ENCODE assay signal across 8 mouse cellular contexts in genomic region chr2:164912151-164912550, GRCm38 (mm10). TPM values are rescaled to one million over a fixed set of nuclear protein-coding genes. Genes with fewer than 3 reads are reported as not detected.
DNase-seq lines count a peak whose midpoint lies in the region; ATAC-seq and TF ChIP-seq lines count a peak whose summit lies in the region.

No protein-coding gene starts in this region.

- H3K9me3 ChIP-seq in lung, embryonic 16.5 days (ENCODE audit: control insufficient read depth, low read length), result no peaks in the 10 kb centered on the region; the same call in 1 of the 2 replicates

- H3K9ac ChIP-seq in lung, embryonic 16.5 days (ENCODE audit: low read length), result peak overlapping the region; percentile 96

- peak; percentile 30 to 40 for DNase-seq in kidney, adult 8-10 months
- DNase-seq in kidney, adult 9 months, result no peak
- peak; percentile 75 to 77 for DNase-seq in heart, adult 9 months (ENCODE audit: low spot score in 2 of 2)
- DNase-seq in large intestine, adult 2 months (ENCODE audit: low read depth, low spot score), result peak; percentile 33
- DNase-seq in right cerebral cortex, postnatal 10 days (ENCODE audit: low spot score in 2 of 2), result peak; percentile 69 to 88
- no peak for DNase-seq in spleen, postnatal 10 days (ENCODE audit: low spot score in 2 of 2)

- no peaks in the 10 kb centered on the region for H3K27me3 ChIP-seq in lung, embryonic 16.5 days (ENCODE audit: control insufficient read depth, insufficient read depth, low read depth, low read length)

- H3K36me3 ChIP-seq in lung, embryonic 16.5 days (ENCODE audit: control insufficient read depth, insufficient read depth, low read length), result peaks cover 22% of the 10 kb centered on the region

- no peak for TF ChIP-seq CTCF in bone marrow macrophage, adult 2 months (IDR thresholded peaks at IDR 0.05; ENCODE audit: low read depth, low read length)

- TF ChIP-seq POLR2A in bone marrow macrophage, adult 2 months (IDR thresholded peaks at IDR 0.05; ENCODE audit: borderline replicate concordance, low read depth, low read length), result no peak

- peak; percentile 18 for ATAC-seq in lung, embryonic 16.5 days (ENCODE audit: low read depth)

- peak overlapping the region; percentile 93 for H3K27ac ChIP-seq in bone marrow macrophage, adult 2 months (ENCODE audit: insufficient read depth, low read depth, low read length)
- peak overlapping the region; percentile 99 for H3K27ac ChIP-seq in lung, embryonic 16.5 days (ENCODE audit: low read length)

- peak overlapping the region; percentile 63 for H3K4me2 ChIP-seq in lung, embryonic 16.5 days (ENCODE audit: low read depth, low read length)

- peaks cover 32% of the 10 kb centered on the region for H3K4me1 ChIP-seq in bone marrow macrophage, adult 2 months (ENCODE audit: control insufficient read depth, insufficient read depth, low read length)
- H3K4me1 ChIP-seq in lung, embryonic 16.5 days (replicated peaks; ENCODE audit: control insufficient read depth, insufficient read depth, low read length), result peaks cover 16% of the 10 kb centered on the region

- H3K4me3 ChIP-seq in bone marrow macrophage, adult 2 months (ENCODE audit: insufficient read depth, low read length), result peak overlapping the region; percentile 95
- peak overlapping the region; percentile 78 for H3K4me3 ChIP-seq in lung, embryonic 16.5 days (ENCODE audit: low read length)

- WGBS in large intestine, adult 2 months, result 2% methylated on average over 12 of the region's 12 CpGs
- 7% methylated on average over 12 of the region's 12 CpGs for WGBS in lung, embryonic 16.5 days

RNA-seq across cellular contexts. Expression of gene Zfp335, which starts 0.6 kb away (rescaled TPM):
- 14.0 and 14.5 TPM in 2 replicates for polyA plus RNA-seq in bone marrow macrophage, adult 2 months (2012; ENCODE audit: insufficient read depth, insufficient read length, missing spikeins)
- 18.5 and 26.1 TPM in 2 replicates for polyA plus RNA-seq in large intestine, adult 2 months (2012; rRNA removed)
- polyA plus RNA-seq in lung, embryonic 16.5 days (2015; fragmentation: Nextera tagmentation; extraction: Ambion mirVana), result 14.3 and 14.6 TPM in 2 replicates

RNA-seq across cellular contexts. Expression of gene Mmp9, which starts 28.4 kb away (rescaled TPM):
- polyA plus RNA-seq in bone marrow macrophage, adult 2 months (2012; ENCODE audit: insufficient read depth, insufficient read length, missing spikeins), result 0.70 and 1.4 TPM in 2 replicates
- polyA plus RNA-seq in large intestine, adult 2 months (2012; rRNA removed), result 6.9 and 21.8 TPM in 2 replicates
- polyA plus RNA-seq in lung, embryonic 16.5 days (2015; fragmentation: Nextera tagmentation; extraction: Ambion mirVana), result 2.0 and 7.8 TPM in 2 replicates

RNA-seq across cellular contexts. Expression of gene Pcif1, which starts 33.0 kb away (rescaled TPM):
- polyA plus RNA-seq in bone marrow macrophage, adult 2 months (2012; ENCODE audit: insufficient read depth, insufficient read length, missing spikeins), result 27.1 and 27.6 TPM in 2 replicates
- polyA plus RNA-seq in large intestine, adult 2 months (2012; rRNA removed), result 30.8 and 34.3 TPM in 2 replicates
- polyA plus RNA-seq in lung, embryonic 16.5 days (2015; fragmentation: Nextera tagmentation; extraction: Ambion mirVana), result 75.3 and 75.8 TPM in 2 replicates

RNA-seq across cellular contexts. Expression of gene Slc12a5, which starts 48.5 kb away (rescaled TPM):
- not detected in 2 replicates for polyA plus RNA-seq in bone marrow macrophage, adult 2 months (2012; ENCODE audit: insufficient read depth, insufficient read length, missing spikeins)
- polyA plus RNA-seq in large intestine, adult 2 months (2012; rRNA removed), result 0.50 and 0.95 TPM in 2 replicates
- 0.47 and 0.53 TPM in 2 replicates for polyA plus RNA-seq in lung, embryonic 16.5 days (2015; fragmentation: Nextera tagmentation; extraction: Ambion mirVana)

RNA-seq across cellular contexts. Expression of gene Pltp, which starts 54.6 kb away (rescaled TPM):
- 1,260 and 1,371 TPM in 2 replicates for polyA plus RNA-seq in bone marrow macrophage, adult 2 months (2012; ENCODE audit: insufficient read depth, insufficient read length, missing spikeins)
- polyA plus RNA-seq in large intestine, adult 2 months (2012; rRNA removed), result 35.7 and 46.7 TPM in 2 replicates
- 193 and 203 TPM in 2 replicates for polyA plus RNA-seq in lung, embryonic 16.5 days (2015; fragmentation: Nextera tagmentation; extraction: Ambion mirVana)

Comparison
In these comparisons a context has a peak if more than half of its experiments do, and no peak if none do; other contexts are left out.
1. DNase-seq: peak in kidney, adult 8-10 months (2 of 2), heart, adult 9 months (2 of 2), large intestine, adult 2 months (single experiment) and right cerebral cortex, postnatal 10 days (2 of 2); none in kidney, adult 9 months (single experiment) and spleen, postnatal 10 days (0 of 2).